Mouse (Mus musculus) hindbrain, embryonic 14.5 days (tissue): ENCODE results near the gene Slc28a2. TPM values are rescaled to one million over a fixed set of nuclear protein-coding genes. Genes with fewer than 3 reads are reported as not detected.
"Not testable (repeated sequence)": the region's sequence is repeated elsewhere in the genome, so short reads cannot be mapped to it uniquely, and the experiment has no call there.

Source experiments
- ATAC-seq: fragments of 200-750 bp; cut with Nextera tagmentation; 2 replicates; pipeline ENCODE4 v1.8.0; 2017; ENCODE audit warnings: moderate number of reproducible peaks, mild to moderate bottlenecking, moderate TSS enrichment, moderate library complexity; ENCODE audit not compliant: low FRiP score
- DNase-seq: peaks from one replicate; pipeline ENCODE4 v3.0.0-alpha.2; 2015; ENCODE audit warnings: low spot score
- H3K27ac ChIP-seq: fragments of 300-500 bp; sonication (generic); 2 replicates; pipeline ENCODE4 v1.5.1; 2014; ENCODE audit warnings: mild to moderate bottlenecking, moderate library complexity
- H3K27me3 ChIP-seq: fragments of 300-500 bp; sonication (generic); 2 replicates; pipeline ENCODE4 v1.6.1; 2014; ENCODE audit warnings: mild to moderate bottlenecking, low read length, mixed read lengths; ENCODE audit not compliant: control insufficient read depth, insufficient read depth
- H3K36me3 ChIP-seq: fragments of 300-500 bp; sonication (generic); replicated peaks from 2 replicates; pipeline ENCODE4 v1.6.1; 2014; ENCODE audit not compliant: control insufficient read depth, insufficient read depth
- H3K4me1 ChIP-seq: fragments of 300-500 bp; sonication (generic); replicated peaks from 2 replicates; pipeline ENCODE4 v1.6.1; 2014; ENCODE audit warnings: antibody characterized with exemption, low read length, mixed read lengths; ENCODE audit not compliant: control insufficient read depth, insufficient read depth
- H3K4me2 ChIP-seq: fragments of 300-500 bp; sonication (generic); replicated peaks from 2 replicates; pipeline ENCODE4 v1.6.1; 2014; ENCODE audit warnings: mild to moderate bottlenecking, moderate library complexity
- H3K4me3 ChIP-seq: fragments of 300-500 bp; sonication (generic); replicated peaks from 2 replicates; pipeline ENCODE4 v1.5.1; 2014; ENCODE audit warnings: mild to moderate bottlenecking, low read length
- H3K9ac ChIP-seq: fragments of 300-500 bp; sonication (generic); 2 replicates; pipeline ENCODE4 v1.6.1; 2014
- H3K9me3 ChIP-seq: fragments of 300-500 bp; sonication (generic); 2 replicates; pipeline ENCODE4 v1.6.1; 2016; ENCODE audit warnings: low read length; ENCODE audit not compliant: control insufficient read depth
- WGBS: fragments of 180-500 bp; shearing (Covaris S2); extraction: QIAGEN DNeasy Blood & Tissue Kit; methylation state at CpG from one replicate; pipeline ENCODE4 v1.1.7; 2014; 5-methylcytosine and 5-hydroxymethylcytosine counted together
- polyA plus RNA-seq: library from polyadenylated mRNA; unstranded; fragments of >200 nt; fragmentation: Nextera tagmentation; extraction: Ambion mirVana; gene quantifications from 2 replicates; pipeline ENCODE4 v1.2.1, GENCODE M21; 2014

Slc28a2 gene
- polyA plus RNA-seq: 0.07 and 0.09 TPM in 2 replicates

DNA sequence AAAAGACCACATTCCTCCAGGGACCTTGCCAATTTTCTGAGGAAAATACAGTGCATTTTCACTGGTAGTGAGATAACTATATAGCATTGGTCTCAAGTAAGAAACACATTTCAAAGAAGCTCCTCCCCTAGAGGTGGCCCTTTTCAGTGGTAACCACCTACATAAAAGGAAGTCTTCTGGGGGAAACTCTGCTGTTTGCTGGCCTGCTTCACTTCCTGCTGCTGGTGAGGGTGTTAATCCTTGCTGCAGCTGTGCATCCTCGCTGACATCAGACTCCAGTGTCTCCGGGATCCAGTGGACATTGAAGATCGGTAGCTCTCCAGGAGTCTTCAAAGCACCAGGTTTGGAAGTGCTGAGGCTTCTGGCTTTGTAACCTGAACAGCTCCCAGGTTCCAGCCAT lies at the start of gene Slc28a2:
Gene Slc28a2 (plus strand): TSS at position 278 of the 400 bp plus-strand sequence.
- not testable (repeated sequence) for DNase-seq, H3K27ac ChIP-seq, H3K4me1 ChIP-seq, H3K36me3 ChIP-seq, H3K9me3 ChIP-seq, H3K4me2 ChIP-seq, H3K4me3 ChIP-seq, H3K9ac ChIP-seq, H3K27me3 ChIP-seq, ATAC-seq
- WGBS: 34% methylated on average over 3 of the region's 3 CpGs

DNA sequence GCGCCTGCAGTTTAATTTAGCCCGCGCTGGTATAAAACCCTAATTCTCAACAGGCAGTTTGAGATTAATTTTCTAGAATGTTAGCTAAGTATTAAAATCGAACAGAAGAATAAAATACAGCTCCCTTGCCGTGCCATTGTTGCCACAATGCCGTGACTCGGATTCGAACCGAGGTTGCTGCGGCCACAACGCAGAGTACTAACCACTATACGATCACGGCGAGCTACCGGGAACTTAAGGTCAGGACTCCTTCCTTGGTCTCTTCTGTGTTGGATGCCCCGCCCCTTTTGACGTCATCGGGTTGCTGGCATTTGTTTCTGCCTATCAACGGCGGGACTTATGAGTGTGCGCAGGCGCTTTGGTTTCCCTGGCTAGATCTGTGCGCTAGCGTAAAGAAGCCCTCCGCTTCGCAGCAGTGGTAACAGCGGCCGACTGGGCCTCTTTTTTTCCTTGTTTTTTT lies 49.0 kb upstream of the Slc28a2 start:
- no peaks in the 10 kb centered on the region for H3K27me3 ChIP-seq

DNA sequence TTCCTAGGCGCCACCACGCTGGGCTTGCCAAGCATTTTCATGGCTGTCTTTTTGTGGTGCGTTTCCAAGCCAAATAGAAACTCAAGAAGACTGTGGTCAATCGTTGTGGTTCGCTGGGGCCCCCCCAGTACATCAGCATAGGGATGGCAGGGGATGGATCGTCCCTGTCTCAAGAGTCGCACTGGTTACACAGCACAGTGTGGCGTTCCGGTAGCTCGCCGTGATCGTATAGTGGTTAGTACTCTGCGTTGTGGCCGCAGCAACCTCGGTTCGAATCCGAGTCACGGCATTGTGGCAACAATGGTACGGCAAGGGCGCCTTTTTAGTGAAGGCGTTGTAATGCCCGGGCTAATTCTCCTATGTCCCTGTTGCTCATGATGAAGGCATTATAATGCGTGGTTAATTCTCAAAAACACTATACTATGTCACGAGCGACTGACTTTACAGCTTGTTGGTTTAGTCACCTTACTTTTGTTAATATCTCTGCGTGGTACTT lies 48.5 kb upstream of the Slc28a2 start:
- Histone ChIP-seq H3K4me3 (peak overlapping the region; percentile 59), H3K9me3 (no peaks in the 10 kb centered on the region), H3K36me3 (no peaks in the 10 kb centered on the region), H3K27me3 (no peaks in the 10 kb centered on the region), H3K4me2 (peak overlapping the region; percentile 52), H3K9ac (peak overlapping the region; percentile 86), H3K4me1 (peaks cover 6% of the 10 kb centered on the region; the same call in 1 of the 2 replicates), H3K27ac (peak overlapping the region; percentile 97)
- peak; percentile 80 for DNase-seq
- WGBS: under 1% methylated on average over 26 of the region's 26 CpGs
- ATAC-seq: peak; percentile 82

More for the DNA sequence above, 49.0 kb upstream of the Slc28a2 start:
- ATAC-seq (peak; percentile 91), DNase-seq (peak; percentile 98)
- H3K4me3 ChIP-seq: peak overlapping the region; percentile 59
- H3K4me1 ChIP-seq: peaks cover 6% of the 10 kb centered on the region; the same call in 1 of the 2 replicates
- H3K9me3 ChIP-seq: no peaks in the 10 kb centered on the region
- WGBS: under 1% methylated on average over 28 of the region's 28 CpGs
- H3K27ac ChIP-seq: peak overlapping the region; percentile 97
- H3K36me3 ChIP-seq: no peaks in the 10 kb centered on the region
- H3K4me2 ChIP-seq: peak overlapping the region; percentile 52
- H3K9ac ChIP-seq: peak overlapping the region; percentile 86

DNA sequence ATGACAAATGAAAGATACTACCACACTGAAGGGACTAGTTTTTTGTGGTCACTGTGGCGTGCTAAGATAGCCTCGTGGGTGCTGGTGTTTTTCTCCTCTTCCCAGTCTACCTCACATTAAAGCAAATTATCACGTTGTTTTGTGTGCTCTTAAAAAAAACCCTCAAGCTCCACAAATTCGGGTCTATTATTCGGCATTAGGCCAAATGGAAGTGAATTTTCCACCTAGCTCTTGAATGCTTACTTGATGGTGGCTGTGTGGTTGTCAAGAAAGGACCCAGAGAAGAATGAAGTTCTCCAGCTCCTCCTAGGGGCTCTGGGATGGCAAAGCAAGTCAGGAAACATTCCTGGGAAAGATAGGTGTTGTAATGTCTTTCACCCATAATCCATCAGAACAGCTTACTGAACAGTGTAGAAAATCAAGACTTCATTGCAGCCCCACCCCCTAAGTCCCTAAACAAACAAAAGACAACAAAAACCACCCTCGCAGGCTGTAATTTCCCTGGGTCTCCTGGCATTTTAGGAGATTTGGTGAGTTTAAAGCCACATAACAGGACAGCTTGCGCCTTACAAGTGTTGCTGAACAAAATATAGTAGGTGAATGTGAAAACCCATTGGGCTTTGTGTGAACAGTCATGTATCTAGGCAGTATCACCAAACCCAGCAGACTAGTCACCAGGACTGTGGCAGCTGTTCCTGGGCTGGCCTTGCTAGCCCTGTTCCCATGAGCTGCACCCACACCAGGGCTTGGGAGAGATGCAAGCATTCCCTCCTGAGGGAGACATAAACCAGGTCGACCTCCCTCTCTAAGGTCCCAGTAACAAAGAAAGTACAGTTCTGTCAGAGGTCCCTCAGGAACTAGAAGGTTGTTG lies 47.6 kb upstream of the Slc28a2 start:
- Histone ChIP-seq H3K36me3 (no peaks in the 10 kb centered on the region), H3K9me3 (no peaks in the 10 kb centered on the region), H3K9ac (peak overlapping the region; percentile 86), H3K4me3 (peak overlapping the region; percentile 59), H3K27me3 (no peaks in the 10 kb centered on the region), H3K4me2 (peak overlapping the region; percentile 52), H3K27ac (peak overlapping the region; percentile 97), H3K4me1 (peaks cover 6% of the 10 kb centered on the region; the same call in 1 of the 2 replicates)
- WGBS: 21% methylated on average over 8 of the region's 8 CpGs
- DNase-seq (peak; percentile 70), ATAC-seq (no peak)

DNA sequence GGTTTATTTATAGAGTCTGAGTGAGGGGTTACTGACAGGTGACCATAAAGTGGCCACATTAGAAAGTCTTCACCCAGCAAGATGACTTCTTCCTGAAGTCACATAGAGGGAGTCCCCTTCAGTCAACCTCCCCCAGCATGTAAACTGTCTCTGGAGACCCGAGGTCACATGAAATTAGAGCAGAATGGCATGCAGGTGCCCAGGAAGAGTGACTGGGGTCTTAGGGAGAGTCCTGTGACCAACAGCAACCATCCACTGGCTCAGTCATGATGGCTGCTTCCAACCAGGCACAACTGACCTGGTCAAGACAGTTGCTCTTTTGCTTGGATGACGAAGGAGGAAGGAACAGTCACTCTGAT lies 47.0 kb upstream of the Slc28a2 start:
- Histone ChIP-seq H3K4me1 (peaks cover 6% of the 10 kb centered on the region; the same call in 1 of the 2 replicates), H3K27ac (no peak overlapping the region), H3K4me2 (no peak overlapping the region), H3K4me3 (no peak overlapping the region), H3K9ac (no peak overlapping the region), H3K36me3 (no peaks in the 10 kb centered on the region), H3K9me3 (no peaks in the 10 kb centered on the region), H3K27me3 (no peaks in the 10 kb centered on the region)
- no peak for DNase-seq
- ATAC-seq: no peak
- 49% methylated on average over 2 of the region's 2 CpGs for WGBS

DNA sequence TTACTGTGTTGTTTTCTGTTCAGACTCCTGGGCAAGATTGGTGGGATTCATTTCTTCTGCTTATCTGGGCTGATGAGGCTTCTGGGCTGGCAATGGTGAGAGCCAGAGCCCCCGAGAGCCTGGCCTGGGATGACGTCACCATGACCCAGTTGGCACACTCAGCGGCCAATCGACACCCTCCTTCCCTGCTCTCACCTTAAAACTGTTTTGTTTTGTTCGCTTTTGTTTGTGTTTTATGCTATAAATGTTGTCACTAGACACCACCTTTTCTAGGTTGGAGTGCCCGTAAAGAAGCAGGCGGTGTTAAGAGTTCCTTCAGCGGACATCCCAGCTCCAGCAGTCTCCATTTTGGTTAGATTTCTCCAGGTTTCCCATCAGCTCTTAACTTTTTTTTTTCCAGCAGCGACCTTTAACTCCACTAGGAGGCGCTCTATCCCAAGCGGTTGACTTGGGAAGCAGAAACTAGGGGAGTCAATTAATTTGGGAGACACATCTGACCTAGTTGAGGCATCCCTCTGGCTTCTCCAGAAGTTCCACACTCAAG lies 45.4 kb upstream of the Slc28a2 start:
- peak; percentile 79 for DNase-seq
- 0 out of 2 replicates have a peak, but pooled peaks cover 3% of the 10 kb centered on the region for H3K4me1 ChIP-seq
- ATAC-seq: no peak
- H3K4me2 ChIP-seq: peak overlapping the region; percentile 43
- H3K9ac ChIP-seq: no peak overlapping the region
- no peaks in the 10 kb centered on the region for H3K9me3 ChIP-seq
- H3K27me3 ChIP-seq: no peaks in the 10 kb centered on the region
- 11% methylated on average over 11 of the region's 11 CpGs for WGBS
- H3K4me3 ChIP-seq: no peak overlapping the region
- no peak overlapping the region for H3K27ac ChIP-seq
- no peaks in the 10 kb centered on the region for H3K36me3 ChIP-seq

DNA sequence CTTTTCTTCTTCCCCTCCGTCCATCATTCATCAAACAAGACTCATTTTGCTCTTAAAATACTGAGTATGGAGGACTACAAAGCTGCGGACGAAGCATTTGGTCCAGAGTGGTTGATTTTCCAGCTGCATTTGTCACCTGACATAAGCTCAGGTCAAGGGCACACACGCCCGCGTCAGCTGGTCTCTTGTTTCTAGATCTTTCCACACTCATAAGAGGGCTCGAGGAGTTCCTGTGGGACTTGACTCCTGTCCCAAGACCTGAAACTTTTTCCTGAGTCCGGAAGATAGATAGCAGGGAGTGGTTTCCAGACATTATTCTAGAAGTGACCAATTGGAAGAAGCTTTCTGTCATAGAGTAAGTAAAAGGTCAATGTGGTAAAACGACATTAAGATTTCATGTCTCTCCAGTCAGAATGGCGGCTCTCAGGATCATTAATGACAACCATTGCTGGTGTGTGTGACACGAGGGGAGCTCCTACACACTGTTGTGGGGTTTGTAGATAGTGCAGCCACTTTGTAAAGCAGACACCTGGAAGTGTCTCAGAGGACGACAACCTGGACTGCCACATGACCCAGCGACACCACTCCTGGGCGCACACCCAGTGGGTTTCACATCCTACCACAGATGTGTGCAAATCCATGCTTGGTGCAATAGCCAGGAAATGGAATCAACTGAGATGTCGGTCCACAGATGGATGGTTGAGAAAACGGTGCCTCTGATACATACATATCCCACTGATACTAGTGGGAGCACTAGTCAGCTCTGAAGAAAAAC lies 44.8 kb upstream of the Slc28a2 start:
- Histone ChIP-seq H3K27me3 (no peaks in the 10 kb centered on the region), H3K36me3 (no peaks in the 10 kb centered on the region), H3K9ac (no peak overlapping the region), H3K27ac (no peak overlapping the region), H3K4me3 (no peak overlapping the region), H3K4me2 (no peak overlapping the region), H3K9me3 (no peaks in the 10 kb centered on the region), H3K4me1 (0 out of 2 replicates have a peak, but pooled peaks cover 3% of the 10 kb centered on the region)
- 77% methylated on average over 16 of the region's 16 CpGs for WGBS
- DNase-seq: no peak
- ATAC-seq: no peak

DNA sequence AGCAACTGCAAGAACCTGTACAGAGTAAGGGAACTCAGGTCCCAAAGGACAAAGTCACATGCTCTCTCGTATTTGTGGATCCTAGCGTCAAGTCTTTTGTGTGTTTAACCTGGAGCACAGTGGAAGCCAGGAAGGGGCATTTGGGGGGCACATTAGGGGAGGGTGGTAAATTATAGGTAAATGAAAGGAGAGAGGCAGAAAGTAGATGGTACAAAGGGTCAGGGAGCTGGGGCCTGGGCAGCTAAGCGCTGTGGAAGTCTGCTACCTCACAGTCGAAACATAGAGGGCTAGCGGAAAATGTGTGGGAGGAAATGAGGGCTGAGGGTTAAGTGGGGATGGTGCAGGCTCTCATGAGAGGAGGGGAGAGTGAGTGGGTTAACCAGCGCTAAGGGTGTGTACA lies 44.2 kb upstream of the Slc28a2 start:
- DNase-seq (no peak), ATAC-seq (no peak)
- 80% methylated on average over 6 of the region's 6 CpGs for WGBS
- no peak overlapping the region for H3K4me2 ChIP-seq
- H3K27ac ChIP-seq: no peak overlapping the region
- no peaks in the 10 kb centered on the region for H3K27me3 ChIP-seq
- H3K4me3 ChIP-seq: no peak overlapping the region
- no peaks in the 10 kb centered on the region for H3K36me3 ChIP-seq
- H3K9ac ChIP-seq: no peak overlapping the region
- no peaks in the 10 kb centered on the region for H3K9me3 ChIP-seq
- 0 out of 2 replicates have a peak, but pooled peaks cover 3% of the 10 kb centered on the region for H3K4me1 ChIP-seq

DNA sequence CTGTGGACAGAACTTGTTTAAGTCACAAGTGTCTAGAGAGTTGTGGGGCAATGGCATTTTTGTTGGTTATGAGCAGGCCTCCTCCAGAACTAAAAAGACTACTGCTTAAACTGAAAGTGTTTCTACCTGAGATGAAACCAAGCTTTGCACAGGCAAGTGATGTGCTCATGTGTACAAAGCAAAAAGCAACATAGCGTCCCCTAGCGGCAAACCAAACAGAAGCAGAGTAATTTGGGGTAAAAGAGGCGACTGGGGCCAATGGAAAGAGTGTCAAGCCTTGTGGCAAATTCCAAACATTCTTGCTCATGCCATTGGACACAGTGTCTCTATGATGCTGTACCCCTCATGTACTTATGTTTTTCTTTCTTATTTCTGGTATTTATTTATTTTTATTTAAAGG lies 41.2 kb upstream of the Slc28a2 start:
- DNase-seq: no peak
- Histone ChIP-seq H3K9me3 (no peaks in the 10 kb centered on the region), H3K4me2 (no peak overlapping the region), H3K4me3 (no peak overlapping the region), H3K9ac (no peak overlapping the region), H3K27me3 (no peaks in the 10 kb centered on the region), H3K27ac (no peak overlapping the region), H3K4me1 (no peaks in the 10 kb centered on the region), H3K36me3 (no peaks in the 10 kb centered on the region)
- WGBS: 37% methylated on average over 3 of the region's 3 CpGs
- ATAC-seq: no peak
